Mouse (Mus musculus): Measurements from ENCODE around the gene Taf8. TPM values are rescaled to one million over a fixed set of nuclear protein-coding genes. Genes with fewer than 3 reads are reported as not detected.

Gene Taf8
- 30.5 and 32.6 TPM in 2 replicates for polyA plus RNA-seq (2012; rRNA removed)

- DNase-seq (ENCODE audit: extremely low spot score in 1 of 2, low spot score in 1 of 2), result peak; percentile 81 to 92
Measured at GRCm38 (mm10) chr17:47501946-47502706, at the start of gene Taf8. TSS of gene Taf8 (minus strand) at chr17:47502292.

- DNase-seq (ENCODE audit: extremely low spot score in 1 of 2, low spot score in 1 of 2), result no peak
Measured at GRCm38 (mm10) chr17:47551049-47551448, 49.0 kb upstream of the Taf8 start.

GRCm38 (mm10) chr17:47545861-47546331, 43.8 kb upstream of the Taf8 start:
- peak in 1 of 2 experiments; percentile 42 for DNase-seq (ENCODE audit: extremely low spot score in 1 of 2, low spot score in 1 of 2)

- DNase-seq (ENCODE audit: extremely low spot score in 1 of 2, low spot score in 1 of 2), result no peak
Measured at GRCm38 (mm10) chr17:47545154-47545553, 43.1 kb upstream of the Taf8 start.

- DNase-seq (ENCODE audit: extremely low spot score in 1 of 2, low spot score in 1 of 2), result no peak
Measured at GRCm38 (mm10) chr17:47543051-47543650, 41.1 kb upstream of the Taf8 start.

GRCm38 (mm10) chr17:47542061-47542460, 40.0 kb upstream of the Taf8 start:
- DNase-seq (ENCODE audit: extremely low spot score in 1 of 2, low spot score in 1 of 2), result no peak

GRCm38 (mm10) chr17:47539128-47539527, 37.0 kb upstream of the Taf8 start:
- no peak for DNase-seq (ENCODE audit: extremely low spot score in 1 of 2, low spot score in 1 of 2)

- DNase-seq (ENCODE audit: extremely low spot score in 1 of 2, low spot score in 1 of 2), result no peak
Measured at GRCm38 (mm10) chr17:47538049-47538448, 36.0 kb upstream of the Taf8 start.

- DNase-seq (ENCODE audit: extremely low spot score in 1 of 2, low spot score in 1 of 2), result no peak
Measured at GRCm38 (mm10) chr17:47535812-47536236, 33.7 kb upstream of the Taf8 start.

- no peak for DNase-seq (ENCODE audit: extremely low spot score in 1 of 2, low spot score in 1 of 2)
Measured at GRCm38 (mm10) chr17:47533691-47534090, 31.6 kb upstream of the Taf8 start.

GRCm38 (mm10) chr17:47532364-47532763, 30.3 kb upstream of the Taf8 start:
- DNase-seq (ENCODE audit: extremely low spot score in 1 of 2, low spot score in 1 of 2), result no peak

- no peak for DNase-seq (ENCODE audit: extremely low spot score in 1 of 2, low spot score in 1 of 2)
Measured at GRCm38 (mm10) chr17:47531387-47531818, 29.3 kb upstream of the Taf8 start.

GRCm38 (mm10) chr17:47529595-47529994, 27.5 kb upstream of the Taf8 start:
- DNase-seq (ENCODE audit: extremely low spot score in 1 of 2, low spot score in 1 of 2), result no peak

- DNase-seq (ENCODE audit: extremely low spot score in 1 of 2, low spot score in 1 of 2), result no peak
Measured at GRCm38 (mm10) chr17:47528919-47529318, 26.8 kb upstream of the Taf8 start.

GRCm38 (mm10) chr17:47527581-47528300, 25.6 kb upstream of the Taf8 start:
- DNase-seq (ENCODE audit: extremely low spot score in 1 of 2, low spot score in 1 of 2), result no peak

GRCm38 (mm10) chr17:47526856-47527520, 24.9 kb upstream of the Taf8 start:
- DNase-seq (ENCODE audit: extremely low spot score in 1 of 2, low spot score in 1 of 2), result no peak

- no peak for DNase-seq (ENCODE audit: extremely low spot score in 1 of 2, low spot score in 1 of 2)
Measured at GRCm38 (mm10) chr17:47524991-47525390, 22.9 kb upstream of the Taf8 start.

- DNase-seq (ENCODE audit: extremely low spot score in 1 of 2, low spot score in 1 of 2), result no peak
Measured at GRCm38 (mm10) chr17:47524055-47524454, 22.0 kb upstream of the Taf8 start.

- DNase-seq (ENCODE audit: extremely low spot score in 1 of 2, low spot score in 1 of 2), result no peak
Measured at GRCm38 (mm10) chr17:47523211-47523682, 21.2 kb upstream of the Taf8 start.

- DNase-seq (ENCODE audit: extremely low spot score in 1 of 2, low spot score in 1 of 2), result no peak
Measured at GRCm38 (mm10) chr17:47522536-47522935, 20.4 kb upstream of the Taf8 start.

Data from frontal cortex, adult 2 months (tissue).